Mouse (Mus musculus) CH12.LX (cell line): Measurements from ENCODE around the gene Trim7. TPM values are rescaled to one million over a fixed set of nuclear protein-coding genes. Genes with fewer than 3 reads are reported as not detected.

Experiments
- DNase-seq: peaks from one replicate; pipeline ENCODE4 v3.0.0-alpha.2; 2013; ENCODE audit errors: extremely low read depth
- H3K27ac ChIP-seq: 2 replicates; pipeline ENCODE4 v1.5.1; 2012; ENCODE audit warnings: low read depth, mild to moderate bottlenecking, control low read depth, moderate library complexity; ENCODE audit not compliant: insufficient read depth
- H3K27me3 ChIP-seq: replicated peaks from 2 replicates; pipeline ENCODE3; 2012; ENCODE audit warnings: inconsistent platforms
- H3K36me3 ChIP-seq, 2 experiments: replicated peaks in 1 of 2; 2 replicates each; pipeline versions ENCODE3 to v1.6.1; 2012; ENCODE audit warnings: inconsistent platforms in 1 of 2, low read length in 1 of 2, mild to moderate bottlenecking in 1 of 2, mixed read lengths in 1 of 2, moderate library complexity in 1 of 2; ENCODE audit not compliant: control insufficient read depth in 1 of 2, insufficient read depth in 1 of 2
- H3K4me1 ChIP-seq, 2 experiments: 2 replicates each; pipeline ENCODE4 v1.6.1; 2012; ENCODE audit warnings: inconsistent platforms in 1 of 2, moderate library complexity in 1 of 2; ENCODE audit not compliant: insufficient read depth in 2 of 2, control insufficient read depth in 1 of 2
- H3K4me2 ChIP-seq: 2 replicates; pipeline ENCODE4 v1.6.1; 2012; ENCODE audit warnings: low read depth, mild to moderate bottlenecking, control low read depth; ENCODE audit not compliant: poor library complexity, insufficient read depth, severe bottlenecking
- H3K4me3 ChIP-seq, 3 experiments: fragments of 150-350 bp in 1 of 3; sonication (generic) in 1 of 3; replicated peaks in 1 of 3; 2 replicates each; pipeline versions ENCODE3 to v1.5.1; 2011 to 2012; ENCODE audit warnings: low read depth in 2 of 3, low read length in 2 of 3, mild to moderate bottlenecking in 2 of 3, moderate library complexity in 2 of 3, control low read depth in 1 of 3, improper control_type of control experiment in 1 of 3, inconsistent platforms in 1 of 3, mixed read lengths in 1 of 3; ENCODE audit not compliant: poor library complexity in 1 of 3
- H3K79me2 ChIP-seq: replicated peaks from 2 replicates; pipeline ENCODE4 v1.6.1; 2012; ENCODE audit warnings: mild to moderate bottlenecking, moderate library complexity; ENCODE audit not compliant: control insufficient read depth, poor library complexity, insufficient read depth, severe bottlenecking; ENCODE audit errors: extremely low read depth
- H3K9ac ChIP-seq: 2 replicates; pipeline ENCODE4 v1.6.1; 2012; ENCODE audit warnings: low read depth, mild to moderate bottlenecking, control low read depth, moderate library complexity; ENCODE audit not compliant: insufficient read depth
- H3K9me3 ChIP-seq: replicated peaks from 2 replicates; pipeline ENCODE3; 2012; ENCODE audit warnings: low read length, inconsistent platforms, mixed read lengths
- BHLHE40 ChIP-seq: IDR thresholded peaks from 2 replicates; pipeline ENCODE4 v1.6.1; 2011; ENCODE audit warnings: mild to moderate bottlenecking, low read depth, low read length, improper control_type of control experiment
- CHD1 ChIP-seq: IDR thresholded peaks from 2 replicates; pipeline ENCODE4 v1.6.1; 2012; ENCODE audit warnings: low read depth, low read length, improper control_type of control experiment, inconsistent platforms
- CHD2 ChIP-seq: IDR thresholded peaks from 2 replicates; pipeline ENCODE4 v1.6.1; 2011; ENCODE audit warnings: low read length, improper control_type of control experiment
- CTCF ChIP-seq, 2 experiments: IDR thresholded peaks in 1 of 2; conservative IDR thresholded peaks in 1 of 2; 2 replicates each; pipeline ENCODE4 v1.5.1; 2011 to 2012; ENCODE audit warnings: low read depth in 2 of 2, low read length in 2 of 2, improper control_type of control experiment in 1 of 2, inconsistent platforms in 1 of 2, mild to moderate bottlenecking in 1 of 2, moderate library complexity in 1 of 2
- E2F4 ChIP-seq: IDR thresholded peaks from 2 replicates; pipeline ENCODE4 v1.6.1; 2011; ENCODE audit warnings: low read depth, low read length, improper control_type of control experiment; ENCODE audit not compliant: insufficient replicate concordance
- ELF1 ChIP-seq: IDR thresholded peaks from 2 replicates; pipeline ENCODE4 v1.6.1; 2014; ENCODE audit warnings: low read depth, mild to moderate bottlenecking, inconsistent platforms, low read length, improper control_type of control experiment
- EP300 ChIP-seq: IDR thresholded peaks from 2 replicates; pipeline ENCODE4 v1.6.1; 2011; ENCODE audit warnings: low read length, improper control_type of control experiment
- ETS1 ChIP-seq: conservative IDR thresholded peaks from 2 replicates; pipeline ENCODE4 v1.6.1; 2012; ENCODE audit warnings: low read depth, mild to moderate bottlenecking, inconsistent platforms, low read length, improper control_type of control experiment, moderate library complexity
- GABPA ChIP-seq: IDR thresholded peaks from 2 replicates; pipeline ENCODE4 v1.6.1; 2012; ENCODE audit warnings: low read depth, low read length, improper control_type of control experiment, inconsistent platforms; ENCODE audit not compliant: insufficient replicate concordance
- HCFC1 ChIP-seq: IDR thresholded peaks from 2 replicates; pipeline ENCODE4 v1.6.1; 2012; ENCODE audit warnings: low read depth, mild to moderate bottlenecking, inconsistent platforms, low read length, improper control_type of control experiment
- IRF4 ChIP-seq: IDR thresholded peaks from 2 replicates; pipeline ENCODE4 v1.6.1; 2014; ENCODE audit warnings: low read depth, mild to moderate bottlenecking, inconsistent platforms, low read length, improper control_type of control experiment
- JUN ChIP-seq: IDR thresholded peaks from 2 replicates; pipeline ENCODE4 v1.6.1; 2011; ENCODE audit warnings: low read depth, mild to moderate bottlenecking, low read length, improper control_type of control experiment, moderate library complexity; ENCODE audit not compliant: insufficient read depth
- JUND ChIP-seq: conservative IDR thresholded peaks from 2 replicates; pipeline ENCODE4 v1.6.1; 2011; ENCODE audit warnings: low read depth, low read length, improper control_type of control experiment
- KAT2A ChIP-seq: IDR thresholded peaks from 2 replicates; pipeline ENCODE4 v1.6.1; 2012; ENCODE audit warnings: low read length, improper control_type of control experiment, inconsistent platforms; ENCODE audit not compliant: insufficient replicate concordance
- MAFK ChIP-seq: IDR thresholded peaks from 2 replicates; pipeline ENCODE4 v1.6.1; 2011; ENCODE audit warnings: low read length, improper control_type of control experiment; ENCODE audit not compliant: insufficient replicate concordance
- MAX ChIP-seq: IDR thresholded peaks from 2 replicates; pipeline ENCODE4 v1.6.1; 2011; ENCODE audit warnings: low read length, improper control_type of control experiment
- MAZ ChIP-seq: IDR thresholded peaks from 2 replicates; pipeline ENCODE4 v1.6.1; 2012; ENCODE audit warnings: low read depth, mild to moderate bottlenecking, inconsistent platforms, low read length, improper control_type of control experiment, moderate library complexity
- MEF2A ChIP-seq: IDR thresholded peaks from 2 replicates; pipeline ENCODE4 v1.6.1; 2014; ENCODE audit warnings: low read depth, mild to moderate bottlenecking, inconsistent platforms, low read length, improper control_type of control experiment, borderline replicate concordance
- MXI1 ChIP-seq: IDR thresholded peaks from 2 replicates; pipeline ENCODE4 v1.6.1; 2011; ENCODE audit warnings: mild to moderate bottlenecking, low read depth, low read length, improper control_type of control experiment
- MYC ChIP-seq: IDR thresholded peaks from 2 replicates; pipeline ENCODE4 v1.6.1; 2011; ENCODE audit warnings: low read depth, mild to moderate bottlenecking, improper control_type of control experiment, low read length
- NELFE ChIP-seq: IDR thresholded peaks from 2 replicates; pipeline ENCODE4 v1.6.1; 2011; ENCODE audit warnings: low read depth, low read length, improper control_type of control experiment
- NRF1 ChIP-seq: IDR thresholded peaks from 2 replicates; pipeline ENCODE4 v1.6.1; 2014; ENCODE audit warnings: low read depth, mild to moderate bottlenecking, inconsistent platforms, low read length, improper control_type of control experiment, moderate library complexity
- PAX5 ChIP-seq: IDR thresholded peaks from 2 replicates; pipeline ENCODE4 v1.6.1; 2012; ENCODE audit warnings: low read length, inconsistent platforms, mixed read lengths
- POLR2A ChIP-seq: IDR thresholded peaks from 2 replicates; pipeline ENCODE4 v1.6.1; 2011; ENCODE audit warnings: low read depth, mild to moderate bottlenecking, improper control_type of control experiment, low read length
- POLR2AphosphoS2 ChIP-seq: IDR thresholded peaks from 2 replicates; pipeline ENCODE4 v1.6.1; 2011; ENCODE audit warnings: low read depth, low read length, improper control_type of control experiment
- RAD21 ChIP-seq: IDR thresholded peaks from 2 replicates; pipeline ENCODE4 v1.6.1; 2011; ENCODE audit warnings: low read depth, mild to moderate bottlenecking, low read length, improper control_type of control experiment, moderate library complexity
- RCOR1 ChIP-seq: conservative IDR thresholded peaks from 2 replicates; pipeline ENCODE4 v1.6.1; 2012; ENCODE audit warnings: low read depth, mild to moderate bottlenecking, inconsistent platforms, low read length, improper control_type of control experiment
- SIN3A ChIP-seq: IDR thresholded peaks from 2 replicates; pipeline ENCODE4 v1.6.1; 2012; ENCODE audit warnings: low read length, improper control_type of control experiment, inconsistent platforms
- SMC3 ChIP-seq: IDR thresholded peaks from 2 replicates; pipeline ENCODE4 v1.6.1; 2011; ENCODE audit warnings: low read depth, low read length, improper control_type of control experiment
- TBP ChIP-seq: conservative IDR thresholded peaks from 2 replicates; pipeline ENCODE4 v1.6.1; 2011; ENCODE audit warnings: low read depth, low read length, improper control_type of control experiment
- TCF12 ChIP-seq: IDR thresholded peaks from 2 replicates; pipeline ENCODE4 v1.6.1; 2014; ENCODE audit warnings: low read depth, mild to moderate bottlenecking, inconsistent platforms, low read length, improper control_type of control experiment
- UBTF ChIP-seq: IDR thresholded peaks from 2 replicates; pipeline ENCODE4 v1.6.1; 2012; ENCODE audit warnings: low read depth, mild to moderate bottlenecking, inconsistent platforms, low read length, improper control_type of control experiment, moderate library complexity
- USF1 ChIP-seq: IDR thresholded peaks from 2 replicates; pipeline ENCODE4 v1.6.1; 2014; ENCODE audit warnings: low read depth, mild to moderate bottlenecking, inconsistent platforms, low read length, improper control_type of control experiment
- USF2 ChIP-seq: conservative IDR thresholded peaks from 2 replicates; pipeline ENCODE4 v1.6.1; 2011; ENCODE audit warnings: low read depth, low read length, improper control_type of control experiment
- ZC3H11A ChIP-seq: IDR thresholded peaks from 2 replicates; pipeline ENCODE4 v1.6.1; 2012; ENCODE audit warnings: low read depth, mild to moderate bottlenecking, inconsistent platforms, low read length, improper control_type of control experiment
- ZKSCAN1 ChIP-seq: IDR thresholded peaks from 2 replicates; pipeline ENCODE4 v1.6.1; 2012; ENCODE audit warnings: low read depth, inconsistent platforms, low read length, improper control_type of control experiment, borderline replicate concordance
- ZMIZ1 ChIP-seq: IDR thresholded peaks from 2 replicates; pipeline ENCODE4 v1.6.1; 2012; ENCODE audit warnings: low read depth, mild to moderate bottlenecking, inconsistent platforms, low read length, improper control_type of control experiment
- ZNF384 ChIP-seq: IDR thresholded peaks from 2 replicates; pipeline ENCODE4 v1.6.1; 2012; ENCODE audit warnings: low read depth, low read length, improper control_type of control experiment, inconsistent platforms
- dilution Hi-C: fragments of 300-500 bp; cut with MboI; formaldehyde crosslinking; loops from 2 replicates; pipeline ENCODE4 v1.14.3; 2020; ENCODE audit warnings: low sequenced_read_pairs; ENCODE audit not compliant: extremely low pct_unique_long_range_greater_than_20kb, extremely low pct_ligation_motif_present
- in situ Hi-C: fragments of 300-500 bp; cut with MboI; formaldehyde crosslinking; loops from 3 replicates; pipeline ENCODE4 v1.14.3; 2019; ENCODE audit warnings: low sequenced_read_pairs, low pct_ligation_motif_present, low pct_unique_long_range_greater_than_20kb, mixed read lengths
- polyA plus RNA-seq: library from polyadenylated mRNA; unstranded; fragments of >175 nt; gene quantifications from 2 replicates; pipeline ENCODE4 v1.2.1, GENCODE M21; 2012; ENCODE audit warnings: low read depth; ENCODE audit not compliant: insufficient read length
- total RNA-seq, 2 experiments: library from RNA; depleted of rRNA; stranded (reverse); fragments of 300-350 nt in 1 of 2; fragments of >200 nt in 1 of 2; gene quantifications; 2 replicates each; pipeline ENCODE4 v1.2.3; 2012 to 2014

The Trim7 gene
- total and polyA plus RNA-seq, 3 experiments: 9.2 to 34.6 (median 15.1) TPM

- no peak overlapping the region for H3K4me3 ChIP-seq
- dilution Hi-C loops (no loop called here), in situ Hi-C loops (loop anchor here (5.0 to 10.0 kb wide), 2 partner anchors 67 to 475 kb away; no protein-coding TSS in a partner anchor)
- no peak overlapping the region; the same call in 1 of the 2 replicates for H3K9ac ChIP-seq
- TF ChIP-seq ZNF384 (peak; percentile 30; the same call in 1 of the 2 replicates), PAX5 (no peak), HCFC1 (peak; percentile 20; the same call in 1 of the 2 replicates), MYC (no peak), ZKSCAN1 (no peak), ELF1 (peak; percentile 34; the same call in 1 of the 2 replicates), MEF2A (no peak), MAZ (peak; percentile 54; the same call in 1 of the 2 replicates), EP300 (no peak), USF2 (no peak), BHLHE40 (no peak), POLR2A (no peak), CHD2 (no peak; the same call in 1 of the 2 replicates), POLR2AphosphoS2 (no peak), UBTF (no peak), GABPA (no peak), MAFK (no peak), RCOR1 (no peak), NELFE (0 out of 2 replicates have a peak, but pooled peaks have one; percentile 18), IRF4 (peak; percentile 34; the same call in 1 of the 2 replicates), MXI1 (peak; percentile 17; the same call in 1 of the 2 replicates), JUN (no peak), ETS1 (peak; percentile 22; the same call in 1 of the 2 replicates), E2F4 (no peak), TCF12 (peak; percentile 48; the same call in 1 of the 2 replicates), SMC3 (peak; percentile 88), NRF1 (no peak), JUND (peak; percentile 79), CHD1 (no peak), ZC3H11A (peak; percentile 30; the same call in 1 of the 2 replicates), ZMIZ1 (no peak), TBP (no peak), MAX (no peak), RAD21 (peak; percentile 61), USF1 (no peak), KAT2A (no peak), SIN3A (0 out of 2 replicates have a peak, but pooled peaks have one; percentile 37), CTCF (conservative IDR thresholded peaks at IDR 0.05 in 1 of 2, IDR thresholded peaks at IDR 0.05 in 1 of 2; ENCODE audit: low read depth in 2 of 2, low read length in 2 of 2) (peak; percentile 69 to 95; a peak in 3 of 4 replicates)
- H3K4me1 ChIP-seq: peaks cover 4 to 23% of the 10 kb centered on the region in 2 experiments
- peaks cover 4 to 23% of the 10 kb centered on the region in 2 experiments for H3K36me3 ChIP-seq
- peak overlapping the region; percentile 44 for H3K4me2 ChIP-seq
- peak; percentile 88 for DNase-seq
- no peaks in the 10 kb centered on the region for H3K27me3 ChIP-seq
- H3K79me2 ChIP-seq: no peaks in the 10 kb centered on the region
- no peaks in the 10 kb centered on the region for H3K9me3 ChIP-seq
- H3K27ac ChIP-seq: no peak overlapping the region
Observed at GRCm38 (mm10) chr11:48789973-48790823, 35.7 kb upstream of the Trim7 start.
